Mouse (Mus musculus): Measurements from ENCODE around the gene Gm906.
"Not testable (repeated sequence)": the region's sequence is repeated elsewhere in the genome, so short reads cannot be mapped to it uniquely, and the experiment has no call there.

The Gm906 gene

GRCm38 (mm10) chr13:50250208-50250607 is at the start of gene Gm906:
TSS of gene Gm906 (minus strand) at chr13:50250308.
- DNase-seq, result not testable (repeated sequence)

GRCm38 (mm10) chr13:50283308-50283707 is 33.2 kb upstream of the Gm906 start:
- not testable (repeated sequence) for DNase-seq

GRCm38 (mm10) chr13:50236487-50236886 is 13.6 kb downstream of the Gm906 start:
- DNase-seq, result no peak

GRCm38 (mm10) chr13:50211842-50212241 is 38.3 kb downstream of the Gm906 start:
- DNase-seq, result not testable (repeated sequence)

- not testable (repeated sequence) for DNase-seq
These were observed 39.9 kb downstream of the Gm906 start for GRCm38 (mm10) chr13:50210191-50210590.

GRCm38 (mm10) chr13:50209651-50210050 is 40.5 kb downstream of the Gm906 start:
- DNase-seq, result not testable (repeated sequence)

GRCm38 (mm10) chr13:50207966-50208365 is 42.1 kb downstream of the Gm906 start:
- DNase-seq, result no peak

GRCm38 (mm10) chr13:50196831-50197230 is 53.3 kb downstream of the Gm906 start:
- not testable (repeated sequence) for DNase-seq

All from cerebellum, adult 11-12 months (tissue).